Comparison of ENCODE assay signal across 22 mouse cellular contexts in genomic region chr10:80392687-80393086, GRCm38 (mm10). TPM values are rescaled to one million over a fixed set of nuclear protein-coding genes. Genes with fewer than 3 reads are reported as not detected.
DNase-seq lines count a peak whose midpoint lies in the region; ATAC-seq lines count a peak whose summit lies in the region.
"Had no signal": no experiment of that assay in that cellular context is flagged by ENCODE, and none has a peak within 500 bp of the region (broad histone marks: within the 10 kb centered on the region; RNA-seq: fewer than 3 reads in every experiment).

No protein-coding gene starts in this region.

- H3K4me2 ChIP-seq in hindbrain, embryonic 12.5 days (replicated peaks) = no peak overlapping the region
- no peak overlapping the region for H3K4me2 ChIP-seq in hindbrain, embryonic 16.5 days (ENCODE audit: low read length)
- H3K4me2 ChIP-seq: limb, embryonic 12.5 days; liver, embryonic 13.5 days; lung, embryonic 14.5 days; midbrain, embryonic 12.5 days had no signal

- H3K9ac ChIP-seq in hindbrain, embryonic 12.5 days = no peak overlapping the region
- H3K9ac ChIP-seq in hindbrain, embryonic 16.5 days (ENCODE audit: low read depth, low read length) = no peak overlapping the region
- H3K9ac ChIP-seq: limb, embryonic 12.5 days; liver, embryonic 13.5 days; lung, embryonic 14.5 days; midbrain, embryonic 12.5 days had no signal

- no peak overlapping the region for H3K27ac ChIP-seq in hindbrain, embryonic 12.5 days
- no peak overlapping the region for H3K27ac ChIP-seq in hindbrain, embryonic 16.5 days (ENCODE audit: low read depth, low read length)
- no peak overlapping the region for H3K27ac ChIP-seq in embryonic facial prominence, embryonic 10.5 days (replicated peaks)
- H3K27ac ChIP-seq: heart, embryonic 10.5 days; limb, embryonic 12.5 days; liver, embryonic 13.5 days; midbrain, embryonic 12.5 days had no signal

- no peak for ATAC-seq in hindbrain, embryonic 12.5 days (ENCODE audit: low FRiP score)
- ATAC-seq in hindbrain, embryonic 16.5 days = no peak
- ATAC-seq: forebrain, embryonic 14.5 days had no signal

- 91% methylated on average over 5 of the region's 5 CpGs for WGBS in hindbrain, embryonic 12.5 days
- 100% methylated on average over 5 of the region's 5 CpGs for WGBS in hindbrain, embryonic 16.5 days
- 90% methylated on average over 5 of the region's 5 CpGs for WGBS in embryonic facial prominence, embryonic 10.5 days

- no peaks in the 10 kb centered on the region for H3K9me3 ChIP-seq in hindbrain, embryonic 12.5 days (replicated peaks)
- no peaks in the 10 kb centered on the region for H3K9me3 ChIP-seq in hindbrain, embryonic 16.5 days (ENCODE audit: control insufficient read depth, low read length)
- no peaks in the 10 kb centered on the region for H3K9me3 ChIP-seq in embryonic facial prominence, embryonic 10.5 days
- H3K9me3 ChIP-seq: heart, embryonic 10.5 days; limb, embryonic 12.5 days; liver, embryonic 13.5 days; midbrain, embryonic 12.5 days had no signal

- H3K36me3 ChIP-seq in hindbrain, embryonic 12.5 days = peaks cover 63% of the 10 kb centered on the region
- H3K36me3 ChIP-seq in hindbrain, embryonic 16.5 days (ENCODE audit: control insufficient read depth, insufficient read depth, low read length) = peaks cover 38% of the 10 kb centered on the region
- peaks cover 81% of the 10 kb centered on the region for H3K36me3 ChIP-seq in embryonic facial prominence, embryonic 10.5 days (replicated peaks)

- 0 out of 2 replicates have a peak overlapping the region, but pooled peaks have one; percentile 3 for H3K4me3 ChIP-seq in hindbrain, embryonic 12.5 days
- H3K4me3 ChIP-seq in hindbrain, embryonic 16.5 days (ENCODE audit: low read length) = no peak overlapping the region
- H3K4me3 ChIP-seq in embryonic facial prominence, embryonic 10.5 days = peak overlapping the region; percentile 19; the same call in 1 of the 2 replicates
- H3K4me3 ChIP-seq: heart, embryonic 10.5 days; limb, embryonic 12.5 days; liver, embryonic 13.5 days; midbrain, embryonic 12.5 days had no signal

- no peaks in the 10 kb centered on the region for H3K27me3 ChIP-seq in hindbrain, embryonic 12.5 days
- H3K27me3 ChIP-seq in hindbrain, embryonic 16.5 days (replicated peaks; ENCODE audit: control insufficient read depth, insufficient read depth, low read length) = no peaks in the 10 kb centered on the region
- no peaks in the 10 kb centered on the region for H3K27me3 ChIP-seq in embryonic facial prominence, embryonic 10.5 days (replicated peaks; ENCODE audit: low read depth, poor library complexity, severe bottlenecking)
- H3K27me3 ChIP-seq: limb, embryonic 12.5 days; liver, embryonic 13.5 days; midbrain, embryonic 12.5 days had no signal

- no peak for DNase-seq in embryonic facial prominence, embryonic 10.5 days (ENCODE audit: low spot score)
- DNase-seq in kidney, adult 8-10 months = peak; percentile 65 to 67
- peak; percentile 73 to 77 for DNase-seq in kidney, postnatal 36 days
- DNase-seq in retina, embryonic 14.5 days (ENCODE audit: low spot score) = no peak
- no peak for DNase-seq in heart, postnatal 4 days
- DNase-seq: adrenal gland, postnatal 36 days; cerebellum, adult 9-11 months; gastrocnemius, postnatal 10 days; liver, embryonic 13.5 days; lung, embryonic 14.5 days; retina, postnatal 1 day; right cerebral cortex, postnatal 25 days; spleen, adult 18-20 months had no signal

- H3K4me1 ChIP-seq in hindbrain, embryonic 12.5 days = peaks cover 22% of the 10 kb centered on the region
- H3K4me1 ChIP-seq in hindbrain, embryonic 16.5 days (ENCODE audit: control insufficient read depth, insufficient read depth, low read depth, low read length) = peaks cover 14% of the 10 kb centered on the region
- peaks cover 27% of the 10 kb centered on the region for H3K4me1 ChIP-seq in embryonic facial prominence, embryonic 10.5 days

RNA-seq across cellular contexts. Expression of gene Mex3d, which starts 5.2 kb away (rescaled TPM):
- polyA plus RNA-seq in hindbrain, embryonic 12.5 days (2016; fragmentation: Nextera tagmentation; extraction: Ambion mirVana) = 21.4 and 24.8 TPM in 2 replicates
- polyA plus RNA-seq in hindbrain, embryonic 16.5 days (2015; fragmentation: Nextera tagmentation; extraction: Ambion mirVana) = 9.1 and 9.2 TPM in 2 replicates
- polyA plus RNA-seq in embryonic facial prominence, embryonic 10.5 days (2016; fragmentation: Nextera tagmentation; extraction: Ambion mirVana) = 6.4 and 7.1 TPM in 2 replicates
- 10 to 100 TPM; 20.2 to 22.2 TPM for total RNA-seq in heart, postnatal 4 days (2021)

RNA-seq across cellular contexts. Expression of gene Mbd3, which starts 6.7 kb away (rescaled TPM):
- polyA plus RNA-seq in hindbrain, embryonic 12.5 days (2016; fragmentation: Nextera tagmentation; extraction: Ambion mirVana) = 275 and 296 TPM in 2 replicates
- polyA plus RNA-seq in hindbrain, embryonic 16.5 days (2015; fragmentation: Nextera tagmentation; extraction: Ambion mirVana) = 196 and 207 TPM in 2 replicates
- 371 and 377 TPM in 2 replicates for polyA plus RNA-seq in embryonic facial prominence, embryonic 10.5 days (2016; fragmentation: Nextera tagmentation; extraction: Ambion mirVana)
- total RNA-seq in heart, postnatal 4 days (2021) = 100 to 1,000 TPM; 137 to 140 TPM

RNA-seq across cellular contexts. Expression of gene Uqcr11, which starts 13.9 kb away (rescaled TPM):
- 312 and 406 TPM in 2 replicates for polyA plus RNA-seq in hindbrain, embryonic 12.5 days (2016; fragmentation: Nextera tagmentation; extraction: Ambion mirVana)
- polyA plus RNA-seq in hindbrain, embryonic 16.5 days (2015; fragmentation: Nextera tagmentation; extraction: Ambion mirVana) = 704 and 759 TPM in 2 replicates
- 615 and 629 TPM in 2 replicates for polyA plus RNA-seq in embryonic facial prominence, embryonic 10.5 days (2016; fragmentation: Nextera tagmentation; extraction: Ambion mirVana)
- total RNA-seq in heart, postnatal 4 days (2021) = 1,000 to 10,000 TPM; 1,257 to 1,372 TPM

RNA-seq across cellular contexts. Expression of gene Plk5, which starts 36.4 kb away (rescaled TPM):
- 0.35 and 0.50 TPM in 2 replicates for polyA plus RNA-seq in hindbrain, embryonic 12.5 days (2016; fragmentation: Nextera tagmentation; extraction: Ambion mirVana)
- 9.3 and 11.0 TPM in 2 replicates for polyA plus RNA-seq in hindbrain, embryonic 16.5 days (2015; fragmentation: Nextera tagmentation; extraction: Ambion mirVana)
- polyA plus RNA-seq in embryonic facial prominence, embryonic 10.5 days (2016; fragmentation: Nextera tagmentation; extraction: Ambion mirVana) = 0.37 and 0.43 TPM in 2 replicates
- total RNA-seq in heart, postnatal 4 days (2021) = not detected
- total RNA-seq: gastrocnemius, postnatal 10 days; granulocyte monocyte progenitor cell, adult 5-6 weeks; hematopoietic stem cell, adult 5-6 weeks; megakaryocyte, adult 5-6 weeks had no signal

RNA-seq across cellular contexts. Expression of gene Tcf3, which starts 40.8 kb away (rescaled TPM):
- polyA plus RNA-seq in hindbrain, embryonic 12.5 days (2016; fragmentation: Nextera tagmentation; extraction: Ambion mirVana) = 176 and 178 TPM in 2 replicates
- polyA plus RNA-seq in hindbrain, embryonic 16.5 days (2015; fragmentation: Nextera tagmentation; extraction: Ambion mirVana) = 32.5 and 45.3 TPM in 2 replicates
- polyA plus RNA-seq in embryonic facial prominence, embryonic 10.5 days (2016; fragmentation: Nextera tagmentation; extraction: Ambion mirVana) = 225 and 235 TPM in 2 replicates
- 10 to 100 TPM; 58.6 to 60.1 TPM for total RNA-seq in heart, postnatal 4 days (2021)

Comparison
In these comparisons a context has a peak if more than half of its experiments do, and no peak if none do; other contexts are left out.
1. DNase-seq: peak in kidney, adult 8-10 months (2 of 2) and kidney, postnatal 36 days (2 of 2); none in embryonic facial prominence, embryonic 10.5 days (single experiment), retina, embryonic 14.5 days (single experiment) and heart, postnatal 4 days (single experiment).